Mouse (Mus musculus) ES-E14 (cell line): Measurements from ENCODE around the gene Tmem222. TPM values are rescaled to one million over a fixed set of nuclear protein-coding genes. Genes with fewer than 3 reads are reported as not detected.

Experiments
- DNase-seq: peaks from one replicate; pipeline ENCODE4 v3.0.0-alpha.2; 2013; ENCODE audit warnings: low read depth, low spot score
- H3K27ac ChIP-seq: 2 replicates; pipeline ENCODE4 v1.5.1; 2012; ENCODE audit warnings: low read depth, mild to moderate bottlenecking, low read length, moderate library complexity, mixed read lengths; ENCODE audit not compliant: poor library complexity, insufficient read depth, severe bottlenecking
- H3K36me3 ChIP-seq: 2 replicates; pipeline ENCODE4 v1.6.1; 2012; ENCODE audit warnings: mild to moderate bottlenecking, low read length, moderate library complexity, mixed read lengths; ENCODE audit not compliant: control insufficient read depth, poor library complexity, insufficient read depth, severe bottlenecking
- H3K4me1 ChIP-seq, 2 experiments: fragments of 150-350 bp in 1 of 2; sonication (generic) in 1 of 2; 2 replicates each; pipeline ENCODE4 v1.6.1; 2012; ENCODE audit warnings: low read length in 2 of 2, mild to moderate bottlenecking in 1 of 2, mixed read lengths in 1 of 2; ENCODE audit not compliant: control insufficient read depth in 2 of 2, insufficient read depth in 2 of 2, poor library complexity in 1 of 2
- H3K4me3 ChIP-seq, 2 experiments: fragments of 150-350 bp in 1 of 2; sonication (generic) in 1 of 2; 2 replicates each; pipeline ENCODE4 v1.5.1; 2012; ENCODE audit warnings: low read length in 2 of 2, low read depth in 1 of 2, mild to moderate bottlenecking in 1 of 2, mixed read lengths in 1 of 2; ENCODE audit not compliant: insufficient read depth in 1 of 2, poor library complexity in 1 of 2, severe bottlenecking in 1 of 2
- H3K9ac ChIP-seq: 2 replicates; pipeline ENCODE4 v1.6.1; 2012; ENCODE audit warnings: low read depth, mild to moderate bottlenecking, low read length, mixed read lengths; ENCODE audit not compliant: poor library complexity, insufficient read depth, severe bottlenecking
- H3K9me3 ChIP-seq: fragments of 150-350 bp; sonication (generic); 2 replicates; pipeline ENCODE4 v1.6.1; 2012; ENCODE audit warnings: low read depth, mild to moderate bottlenecking, low read length; ENCODE audit not compliant: control insufficient read depth, insufficient read depth
- CHD2 ChIP-seq: IDR thresholded peaks from 2 replicates; pipeline ENCODE4 v1.6.1; 2014; ENCODE audit warnings: mild to moderate bottlenecking, low read depth, low read length, inconsistent platforms
- HCFC1 ChIP-seq: IDR thresholded peaks from 2 replicates; pipeline ENCODE4 v1.6.1; 2012; ENCODE audit warnings: low read length, inconsistent platforms, borderline replicate concordance; ENCODE audit not compliant: insufficient read depth
- MAFK ChIP-seq: IDR thresholded peaks from 2 replicates; pipeline ENCODE4 v1.6.1; 2014; ENCODE audit warnings: mild to moderate bottlenecking, low read depth, low read length, inconsistent platforms; ENCODE audit not compliant: insufficient read depth
- ZC3H11A ChIP-seq: IDR thresholded peaks from 2 replicates; pipeline ENCODE4 v1.6.1; 2012; ENCODE audit warnings: low read depth, mild to moderate bottlenecking, inconsistent platforms, low read length, borderline replicate concordance
- ZNF384 ChIP-seq: IDR thresholded peaks from 2 replicates; pipeline ENCODE4 v1.6.1; 2012; ENCODE audit warnings: low read depth, low read length, inconsistent platforms
- in situ Hi-C, 2 experiments: fragments of 600-800 bp; cut with MboI; formaldehyde crosslinking; loops; one replicate each; pipeline ENCODE4 v1.15.1; 2025; ENCODE audit warnings: low sequenced_read_pairs in 2 of 2, inconsistent platforms in 1 of 2; ENCODE audit not compliant: unreplicated experiment in 2 of 2
- total RNA-seq: library from RNA; depleted of rRNA; stranded (reverse); fragments of 300-350 nt; gene quantifications from 2 replicates; pipeline ENCODE4 v1.2.3, GENCODE M21; 2012

Tmem222 gene
- total RNA-seq, 1 experiment, result 73.3 TPM

DNA sequence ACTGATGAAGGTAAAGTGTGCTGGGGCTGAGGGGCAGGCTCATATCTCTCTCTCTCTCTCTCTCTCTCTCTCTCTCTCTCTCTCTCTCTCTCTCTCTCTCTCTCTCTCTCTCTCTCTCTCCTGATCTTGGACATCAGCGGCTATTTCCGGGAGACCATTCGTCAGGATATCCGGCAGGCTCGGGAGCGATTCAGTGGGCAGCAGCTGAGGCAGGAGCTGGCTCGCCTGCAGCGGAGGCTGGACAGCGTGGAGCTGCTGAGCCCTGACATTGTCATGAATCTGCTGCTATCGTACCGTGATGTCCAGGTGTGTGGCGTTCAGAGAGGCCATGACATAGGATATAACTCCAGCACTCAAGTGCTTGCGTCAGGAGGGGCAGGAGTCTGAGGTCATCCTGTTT lies 34.1 kb downstream of the Tmem222 start:
- H3K27ac ChIP-seq, result no peak overlapping the region
- peaks cover 0 to 8% of the 10 kb centered on the region in 2 experiments; a peak in 1 of 4 replicates for H3K4me1 ChIP-seq
- no peak for DNase-seq
- H3K9me3 ChIP-seq, result no peaks in the 10 kb centered on the region
- H3K36me3 ChIP-seq, result no peaks in the 10 kb centered on the region
- in situ Hi-C loops, result no loop called here
- H3K4me3 ChIP-seq, result no peak overlapping the region
- H3K9ac ChIP-seq, result no peak overlapping the region
- no peak for TF ChIP-seq ZNF384
- TF ChIP-seq ZC3H11A, result no peak
- no peak for TF ChIP-seq HCFC1
- TF ChIP-seq MAFK, result no peak
- TF ChIP-seq CHD2, result no peak

DNA sequence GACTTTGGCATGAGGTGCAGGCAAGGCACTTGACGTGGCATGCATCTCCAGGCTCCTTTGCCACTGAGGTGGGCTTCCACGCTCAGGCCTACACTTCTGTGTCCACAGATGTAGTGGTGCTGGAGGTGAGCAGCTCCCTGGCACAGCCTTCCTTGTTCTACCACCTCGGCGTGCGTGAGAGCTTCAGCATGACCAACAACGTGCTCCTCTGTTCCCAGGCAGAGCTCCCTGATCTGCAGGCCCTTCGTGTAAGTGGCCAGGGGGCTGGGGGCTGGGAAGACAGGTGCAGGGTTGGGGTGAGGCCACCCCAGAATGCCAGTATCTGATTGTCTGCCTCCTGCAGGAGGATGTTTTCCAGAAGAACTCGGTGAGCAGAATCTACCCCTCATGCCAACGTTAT lies 34.9 kb downstream of the Tmem222 start:
- in situ Hi-C loops, result no loop called here
- Histone ChIP-seq H3K36me3 (no peaks in the 10 kb centered on the region), H3K4me3 (no peak overlapping the region), H3K9ac (no peak overlapping the region), H3K27ac (no peak overlapping the region), H3K4me1 (peaks cover 0 to 8% of the 10 kb centered on the region in 2 experiments; a peak in 1 of 4 replicates), H3K9me3 (no peaks in the 10 kb centered on the region)
- DNase-seq, result no peak
- TF ChIP-seq CHD2, result no peak
- TF ChIP-seq HCFC1, result no peak
- TF ChIP-seq ZC3H11A, result no peak
- TF ChIP-seq ZNF384, result no peak
- TF ChIP-seq MAFK, result no peak

DNA sequence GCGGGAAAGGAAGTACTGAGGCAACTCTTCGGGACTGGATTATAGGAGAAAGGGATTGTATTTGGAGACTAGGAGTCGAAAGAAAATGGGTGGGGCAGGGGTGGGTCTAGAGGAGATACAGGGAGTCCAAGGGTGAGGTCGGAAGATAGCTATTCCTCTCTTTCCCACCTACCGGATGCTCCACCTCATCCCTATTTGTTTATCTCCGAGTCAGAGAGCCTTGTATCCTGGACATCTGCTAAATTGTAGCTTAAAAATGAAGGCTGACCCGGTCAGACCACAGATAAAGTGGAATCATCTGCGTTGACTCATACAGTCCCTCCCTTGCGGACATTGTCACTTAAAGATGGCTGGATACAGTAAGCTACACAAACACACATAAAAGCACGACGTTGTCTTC lies 35.7 kb downstream of the Tmem222 start:
- in situ Hi-C loops, result no loop called here
- Histone ChIP-seq H3K4me3 (peak overlapping the region; percentile 79 to 85), H3K36me3 (no peaks in the 10 kb centered on the region), H3K9ac (0 out of 2 replicates have a peak overlapping the region, but pooled peaks have one; percentile 41), H3K27ac (no peak overlapping the region), H3K4me1 (peaks cover 0 to 6% of the 10 kb centered on the region in 2 experiments; a peak in 1 of 4 replicates), H3K9me3 (no peaks in the 10 kb centered on the region)
- DNase-seq, result no peak
- no peak for TF ChIP-seq ZC3H11A
- TF ChIP-seq ZNF384, result no peak

DNA sequence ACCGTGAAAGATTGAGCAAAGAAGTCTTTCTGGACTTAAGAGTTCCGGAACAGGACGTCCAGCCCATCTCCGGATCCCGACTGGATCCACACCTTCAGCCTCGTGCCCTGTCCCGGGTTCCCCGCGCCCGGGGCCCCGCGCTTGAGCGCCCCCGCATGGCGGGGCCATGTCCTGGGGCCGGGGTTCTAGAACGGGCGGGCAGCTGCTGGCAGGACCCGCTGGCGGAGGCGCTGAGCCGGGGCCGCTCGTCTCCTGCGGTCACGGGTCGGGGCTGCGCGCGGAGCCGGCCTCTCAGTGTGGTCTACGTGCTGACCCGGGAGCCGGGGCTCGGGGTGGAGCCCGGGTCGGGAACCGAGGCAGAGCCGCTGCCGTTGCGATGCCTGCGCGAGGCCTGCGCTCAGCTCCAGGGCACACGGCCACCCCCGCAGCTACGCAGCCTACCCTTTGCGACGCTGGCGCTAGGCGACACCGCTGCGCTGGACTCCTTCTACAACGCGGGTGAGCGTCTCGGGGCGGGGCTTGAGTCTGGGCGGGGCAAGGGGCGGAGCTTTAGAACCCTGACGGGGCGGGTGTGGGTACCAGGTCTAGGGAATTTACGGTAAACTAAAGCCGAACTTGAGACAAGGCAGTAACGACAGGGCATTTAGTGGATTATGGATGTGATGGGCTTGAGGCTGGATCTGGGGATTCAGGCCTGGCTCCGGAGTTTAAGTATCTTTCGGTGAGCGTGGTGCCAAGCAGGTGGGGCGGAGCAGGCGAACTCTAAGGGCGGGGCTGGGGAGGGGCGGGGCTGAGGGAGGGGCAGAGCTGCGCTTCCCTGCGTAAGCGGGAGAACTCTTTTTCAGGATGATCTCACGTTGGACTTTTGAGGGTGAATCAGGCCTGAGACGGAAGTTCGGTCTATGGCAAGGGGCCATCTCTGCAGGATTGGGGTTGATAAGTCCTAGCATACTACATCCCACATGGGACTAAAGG lies 36.4 kb downstream of the Tmem222 start:
- in situ Hi-C loops, result no loop called here
- Histone ChIP-seq H3K9ac (peak overlapping the region; percentile 83), H3K27ac (no peak overlapping the region), H3K36me3 (no peaks in the 10 kb centered on the region), H3K4me3 (peak overlapping the region; percentile 79 to 85), H3K4me1 (peaks cover 0 to 6% of the 10 kb centered on the region in 2 experiments; a peak in 1 of 4 replicates), H3K9me3 (no peaks in the 10 kb centered on the region)
- TF ChIP-seq ZNF384 (no peak), CHD2 (no peak), HCFC1 (0 out of 2 replicates have a peak, but pooled peaks have one; percentile 46)
- DNase-seq, result peak; percentile 76

DNA sequence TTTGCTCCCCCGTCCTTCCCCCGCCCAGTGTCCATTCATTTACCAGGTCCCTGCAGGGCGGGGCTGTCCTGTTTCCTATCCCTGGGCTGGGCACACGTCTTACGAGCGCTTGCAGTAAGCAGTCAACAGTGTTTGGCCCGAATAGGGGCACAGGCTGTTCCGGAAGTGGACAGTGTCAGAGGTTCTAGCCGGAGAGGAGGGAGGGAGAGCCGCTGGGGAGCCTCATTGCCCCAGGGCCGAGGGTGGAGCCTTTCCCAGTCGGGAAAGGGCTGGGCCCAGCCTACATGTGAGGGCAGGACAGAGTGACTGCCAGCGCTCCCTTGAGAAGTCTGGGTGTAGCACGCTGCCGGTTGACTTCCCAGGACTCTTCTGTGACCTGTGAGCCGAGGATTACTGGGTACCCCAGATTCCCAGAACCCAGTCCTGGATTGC lies 37.1 kb downstream of the Tmem222 start, which contains the start of gene Map3k6:
Gene Map3k6, plus strand, starts transcription at position 329 of the 432 bp plus-strand sequence.
- TF ChIP-seq ZC3H11A (no peak), MAFK (no peak)
- Histone ChIP-seq H3K36me3 (no peaks in the 10 kb centered on the region), H3K27ac (no peak within 1 kb of the TSS), H3K9ac (peak within 1 kb of the TSS; percentile 83), H3K4me1 (peaks cover 0 to 6% of the 10 kb centered on the region in 2 experiments; a peak in 1 of 4 replicates), H3K9me3 (no peaks in the 10 kb centered on the region), H3K4me3 (peak within 1 kb of the TSS; percentile 79 to 85)
- peak; percentile 43 for DNase-seq
- in situ Hi-C loops, result no loop called here
